Mouse (Mus musculus) small intestine, adult 2 months (tissue): ENCODE data around the gene Fbxl19. TPM values are rescaled to one million over a fixed set of nuclear protein-coding genes. Genes with fewer than 3 reads are reported as not detected.

Experiments used
- H3K27ac ChIP-seq: fragments of 200-500 bp; 2 replicates; pipeline ENCODE4 v1.5.1; 2012; ENCODE audit warnings: low read depth, low read length, control low read depth, inconsistent platforms; ENCODE audit not compliant: insufficient read depth
- H3K27me3 ChIP-seq: fragments of 200-500 bp; 2 replicates; pipeline ENCODE4 v1.6.1; 2012; ENCODE audit warnings: mild to moderate bottlenecking, moderate library complexity, low read length, inconsistent platforms; ENCODE audit not compliant: control insufficient read depth, insufficient read depth
- H3K36me3 ChIP-seq: fragments of 200-500 bp; 2 replicates; pipeline ENCODE4 v1.6.1; 2012; ENCODE audit warnings: mild to moderate bottlenecking, low read length, control low read depth, inconsistent platforms; ENCODE audit not compliant: control insufficient read depth, insufficient read depth
- H3K4me1 ChIP-seq: fragments of 200-500 bp; 2 replicates; pipeline ENCODE4 v1.6.1; 2012; ENCODE audit warnings: low read length, inconsistent platforms, mixed read lengths; ENCODE audit not compliant: control insufficient read depth, insufficient read depth, insufficient read length
- H3K4me3 ChIP-seq: fragments of 200-500 bp; 2 replicates; pipeline ENCODE4 v1.5.1; 2012; ENCODE audit warnings: low read depth, mild to moderate bottlenecking, control low read depth, inconsistent platforms, low read length, moderate library complexity
- CTCF ChIP-seq: fragments of 200-500 bp; IDR thresholded peaks from 2 replicates; pipeline ENCODE4 v1.5.1; 2012; ENCODE audit warnings: low read depth, mild to moderate bottlenecking, control low read depth, inconsistent platforms, low read length, moderate library complexity, mixed read lengths; ENCODE audit not compliant: insufficient replicate concordance, insufficient read length; ENCODE audit errors: extremely low read depth
- POLR2A ChIP-seq: fragments of 200-500 bp; IDR thresholded peaks from 2 replicates; pipeline ENCODE4 v1.6.1; 2012; ENCODE audit warnings: low read depth, mild to moderate bottlenecking, control low read depth, inconsistent platforms, low read length, moderate library complexity
- WGBS: fragments of 180-500 bp; shearing (Covaris S2); methylation state at CpG from one replicate; pipeline ENCODE4 v1.1.7; 2018; 5-methylcytosine and 5-hydroxymethylcytosine counted together
- polyA plus RNA-seq: library from polyadenylated mRNA; depleted of rRNA; stranded (reverse); fragments of >200 nt; gene quantifications from 2 replicates; pipeline ENCODE4 v1.2.3, GENCODE M21; 2012

The Fbxl19 gene
- polyA plus RNA-seq, 1 experiment: 53.0 TPM

- Histone ChIP-seq H3K36me3 (no peaks in the 10 kb centered on the region), H3K27me3 (no peaks in the 10 kb centered on the region), H3K4me1 (peaks cover 24% of the 10 kb centered on the region), H3K4me3 (no peak overlapping the region), H3K27ac (no peak overlapping the region)
- TF ChIP-seq CTCF (no peak), POLR2A (no peak)
- 96% methylated on average over 1 of the region's 1 CpGs for WGBS
Measured at GRCm38 (mm10) chr7:127809846-127810245, 65.5 kb downstream of the Fbxl19 start.

DNA sequence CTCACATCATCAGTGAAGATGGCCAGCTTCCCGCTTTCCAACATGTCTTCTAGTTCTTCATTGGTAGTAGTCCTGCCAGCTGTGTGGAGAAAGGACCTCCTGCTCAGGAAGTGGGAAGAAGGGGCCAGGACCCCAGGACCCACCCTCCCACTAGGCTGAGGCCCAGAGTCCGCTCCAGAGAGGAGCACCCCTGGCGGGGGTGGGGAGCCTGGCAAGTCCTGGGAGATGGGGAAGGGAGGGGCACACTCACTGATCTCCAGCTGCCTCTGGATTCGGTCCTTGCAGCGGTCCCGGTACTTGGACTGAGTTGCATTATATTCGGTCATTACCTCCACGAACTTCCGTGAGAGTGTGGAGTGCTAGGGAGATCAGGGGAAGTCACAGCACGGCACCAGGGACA lies 66.3 kb downstream of the Fbxl19 start:
- TF ChIP-seq POLR2A (no peak), CTCF (no peak)
- peaks cover 20% of the 10 kb centered on the region for H3K4me1 ChIP-seq
- H3K4me3 ChIP-seq: peak overlapping the region; percentile 33
- 75% methylated on average over 10 of the region's 10 CpGs for WGBS
- no peaks in the 10 kb centered on the region for H3K36me3 ChIP-seq
- H3K27ac ChIP-seq: no peak overlapping the region
- no peaks in the 10 kb centered on the region for H3K27me3 ChIP-seq

GRCm38 (mm10) chr7:127811240-127811639 lies 66.9 kb downstream of the Fbxl19 start:
- no peak for TF ChIP-seq POLR2A
- TF ChIP-seq CTCF: no peak
- peak overlapping the region; percentile 33 for H3K4me3 ChIP-seq
- no peak overlapping the region for H3K27ac ChIP-seq
- no peaks in the 10 kb centered on the region for H3K27me3 ChIP-seq
- H3K4me1 ChIP-seq: peaks cover 23% of the 10 kb centered on the region
- 49% methylated on average over 4 of the region's 4 CpGs for WGBS
- H3K36me3 ChIP-seq: no peaks in the 10 kb centered on the region

GRCm38 (mm10) chr7:127812292-127812691 lies 67.9 kb downstream of the Fbxl19 start:
- TF ChIP-seq CTCF: no peak
- TF ChIP-seq POLR2A: no peak
- Histone ChIP-seq H3K4me3 (no peak overlapping the region), H3K27ac (no peak overlapping the region), H3K27me3 (no peaks in the 10 kb centered on the region), H3K36me3 (no peaks in the 10 kb centered on the region), H3K4me1 (peaks cover 20% of the 10 kb centered on the region)
- 85% methylated on average over 3 of the region's 3 CpGs for WGBS

- no peak overlapping the region for H3K27ac ChIP-seq
- no peaks in the 10 kb centered on the region for H3K36me3 ChIP-seq
- TF ChIP-seq CTCF: no peak
- no peak for TF ChIP-seq POLR2A
- peaks cover 14% of the 10 kb centered on the region for H3K4me1 ChIP-seq
- H3K27me3 ChIP-seq: no peaks in the 10 kb centered on the region
- 33% methylated on average over 4 of the region's 4 CpGs for WGBS
- H3K4me3 ChIP-seq: no peak overlapping the region
Measured at GRCm38 (mm10) chr7:127813821-127814220, 69.5 kb downstream of the Fbxl19 start.

DNA sequence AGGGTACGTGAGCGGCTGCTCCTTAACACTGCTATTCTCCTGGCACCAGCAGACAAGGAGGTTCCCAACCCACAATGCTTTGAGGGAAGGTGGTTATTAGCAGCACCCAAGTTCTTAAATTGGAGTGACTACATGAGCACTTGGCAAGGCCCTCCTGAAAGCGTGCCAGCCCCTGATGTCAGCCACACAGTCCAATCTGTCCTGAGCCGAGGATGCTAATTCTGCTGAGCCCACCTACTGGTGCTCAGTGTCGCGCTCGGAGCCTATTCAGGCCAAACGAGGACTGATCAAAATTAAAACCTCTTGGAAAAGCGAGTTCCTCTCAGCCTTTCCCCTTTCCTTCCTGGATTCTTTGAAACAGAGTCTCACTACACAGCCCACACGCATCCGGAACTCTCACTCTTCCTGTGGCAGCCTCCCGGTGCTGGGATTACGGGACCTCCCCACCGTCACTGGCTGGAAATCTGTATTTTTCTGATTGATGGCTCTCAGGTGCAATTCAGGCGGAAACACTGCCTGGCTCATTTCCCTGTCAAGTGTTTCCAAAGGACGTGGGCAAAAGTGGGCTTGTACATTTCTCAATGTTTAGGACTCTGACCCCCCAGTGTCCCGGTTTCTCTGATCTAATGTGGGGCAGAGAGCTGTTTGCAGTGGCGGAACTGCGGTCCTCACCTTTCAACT lies 70.0 kb downstream of the Fbxl19 start:
- H3K4me1 ChIP-seq: peaks cover 14% of the 10 kb centered on the region
- 66% methylated on average over 19 of the region's 19 CpGs for WGBS
- H3K27ac ChIP-seq: no peak overlapping the region
- H3K27me3 ChIP-seq: no peaks in the 10 kb centered on the region
- H3K4me3 ChIP-seq: no peak overlapping the region
- no peaks in the 10 kb centered on the region for H3K36me3 ChIP-seq
- TF ChIP-seq CTCF: no peak
- no peak for TF ChIP-seq POLR2A

DNA sequence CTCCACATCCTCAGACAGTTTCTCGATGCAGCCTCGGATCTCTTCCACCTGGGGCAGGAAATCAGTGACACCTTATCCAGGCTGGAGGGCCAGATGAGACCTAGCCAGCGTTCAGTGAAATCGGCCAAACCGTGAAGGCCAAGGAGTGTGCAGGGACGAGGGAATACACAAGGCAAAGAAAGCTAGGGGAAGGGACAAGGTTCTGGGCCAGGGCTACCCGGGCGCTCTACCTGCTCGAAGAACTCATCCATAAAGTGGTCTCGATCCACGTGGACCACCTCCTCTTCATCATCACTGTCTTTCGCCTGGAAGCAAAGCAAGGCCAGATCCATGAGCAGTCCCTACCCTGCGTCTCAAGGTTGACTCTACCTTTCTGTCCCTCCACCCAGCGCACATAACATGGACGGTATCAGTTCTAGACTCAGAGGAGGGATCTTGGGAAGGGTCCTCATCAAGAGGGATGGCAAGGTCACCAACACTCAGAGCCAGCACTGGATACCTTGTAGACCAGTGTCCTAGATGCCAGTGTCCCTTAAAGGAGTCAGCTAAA lies 70.8 kb downstream of the Fbxl19 start:
- TF ChIP-seq CTCF (no peak), POLR2A (no peak)
- Histone ChIP-seq H3K27ac (no peak overlapping the region), H3K4me3 (no peak overlapping the region), H3K27me3 (no peaks in the 10 kb centered on the region), H3K4me1 (peaks cover 14% of the 10 kb centered on the region), H3K36me3 (no peaks in the 10 kb centered on the region)
- WGBS: 89% methylated on average over 15 of the region's 15 CpGs
